Mouse (Mus musculus): ENCODE measurements around the gene Bmpr1b. TPM values are rescaled to one million over a fixed set of nuclear protein-coding genes. Genes with fewer than 3 reads are reported as not detected.
A peak's percentile ranks its signal among the peaks of the same experiment; 100 is the strongest.

Gene Bmpr1b
- total and polyA plus RNA-seq, 2 experiments from 2014 or later, result 2.4 to 9.6 TPM

GRCm38 (mm10) chr3:141850141-141850540, 319.1 kb downstream of the Bmpr1b start:
- DNase-seq (ENCODE audit: low spot score) (no peak), ATAC-seq (ENCODE audit: low FRiP score) (no peak)
- WGBS, result 71% methylated on average over 7 of the region's 7 CpGs
- TF ChIP-seq CTCF (IDR thresholded peaks at IDR 0.05), result no peak
- Histone ChIP-seq H3K27ac (ENCODE audit: low read depth, low read length) (no peak overlapping the region), H3K36me3 (ENCODE audit: insufficient read depth, low read length) (no peaks in the 10 kb centered on the region), H3K4me3 (ENCODE audit: low read depth, low read length) (no peak overlapping the region), H3K9me3 (ENCODE audit: low read length) (no peaks in the 10 kb centered on the region), H3K9ac (replicated peaks; ENCODE audit: low read length, poor library complexity, severe bottlenecking) (no peak overlapping the region), H3K27me3 (ENCODE audit: insufficient read depth, low read length) (no peaks in the 10 kb centered on the region), H3K4me1 (ENCODE audit: insufficient read depth, low read length) (no peaks in the 10 kb centered on the region), H3K4me2 (ENCODE audit: low read depth, low read length, poor library complexity, severe bottlenecking) (no peak overlapping the region)

- no peaks in the 10 kb centered on the region for H3K27me3 ChIP-seq (ENCODE audit: insufficient read depth, low read length)
- no peak for ATAC-seq (ENCODE audit: low FRiP score)
- H3K4me3 ChIP-seq (ENCODE audit: low read depth, low read length), result no peak overlapping the region
- 36% methylated on average over 1 of the region's 1 CpGs for WGBS
- H3K27ac ChIP-seq (ENCODE audit: low read depth, low read length), result no peak overlapping the region
- no peaks in the 10 kb centered on the region for H3K36me3 ChIP-seq (ENCODE audit: insufficient read depth, low read length)
- H3K9me3 ChIP-seq (ENCODE audit: low read length), result no peaks in the 10 kb centered on the region
- no peak for DNase-seq (ENCODE audit: low spot score)
- H3K4me1 ChIP-seq (ENCODE audit: insufficient read depth, low read length), result no peaks in the 10 kb centered on the region
- H3K4me2 ChIP-seq (ENCODE audit: low read depth, low read length, poor library complexity, severe bottlenecking), result no peak overlapping the region
- H3K9ac ChIP-seq (replicated peaks; ENCODE audit: low read length, poor library complexity, severe bottlenecking), result no peak overlapping the region
- no peak for TF ChIP-seq CTCF (IDR thresholded peaks at IDR 0.05)
Measured at GRCm38 (mm10) chr3:141849206-141849605, 320.0 kb downstream of the Bmpr1b start.

- H3K9ac ChIP-seq (replicated peaks; ENCODE audit: low read length, poor library complexity, severe bottlenecking), result no peak overlapping the region
- peak; percentile 92 for TF ChIP-seq CTCF (IDR thresholded peaks at IDR 0.05)
- ATAC-seq (ENCODE audit: low FRiP score) (no peak), DNase-seq (ENCODE audit: low spot score) (peak; percentile 71)
- no peaks in the 10 kb centered on the region for H3K36me3 ChIP-seq (ENCODE audit: insufficient read depth, low read length)
- no peak overlapping the region for H3K4me3 ChIP-seq (ENCODE audit: low read depth, low read length)
- no peaks in the 10 kb centered on the region for H3K27me3 ChIP-seq (ENCODE audit: insufficient read depth, low read length)
- H3K4me2 ChIP-seq (ENCODE audit: low read depth, low read length, poor library complexity, severe bottlenecking), result no peak overlapping the region
- 40% methylated on average over 7 of the region's 7 CpGs for WGBS
- no peaks in the 10 kb centered on the region for H3K4me1 ChIP-seq (ENCODE audit: insufficient read depth, low read length)
- H3K27ac ChIP-seq (ENCODE audit: low read depth, low read length), result no peak overlapping the region
- H3K9me3 ChIP-seq (ENCODE audit: low read length), result no peaks in the 10 kb centered on the region
Measured at GRCm38 (mm10) chr3:141838864-141839263, 330.4 kb downstream of the Bmpr1b start.

GRCm38 (mm10) chr3:141831135-141831534, 338.1 kb downstream of the Bmpr1b start:
- no peaks in the 10 kb centered on the region for H3K4me1 ChIP-seq (ENCODE audit: insufficient read depth, low read length)
- H3K27me3 ChIP-seq (ENCODE audit: insufficient read depth, low read length), result no peaks in the 10 kb centered on the region
- H3K27ac ChIP-seq (ENCODE audit: low read depth, low read length), result no peak overlapping the region
- no peak overlapping the region for H3K4me2 ChIP-seq (ENCODE audit: low read depth, low read length, poor library complexity, severe bottlenecking)
- TF ChIP-seq CTCF (IDR thresholded peaks at IDR 0.05), result peak; percentile 91
- ATAC-seq (ENCODE audit: low FRiP score) (0 out of 2 replicates have a peak, but pooled peaks have one; percentile 65), DNase-seq (ENCODE audit: low spot score) (peak; percentile 81)
- no peak overlapping the region for H3K9ac ChIP-seq (replicated peaks; ENCODE audit: low read length, poor library complexity, severe bottlenecking)
- 19% methylated on average over 3 of the region's 3 CpGs for WGBS
- no peaks in the 10 kb centered on the region for H3K9me3 ChIP-seq (ENCODE audit: low read length)
- H3K36me3 ChIP-seq (ENCODE audit: insufficient read depth, low read length), result no peaks in the 10 kb centered on the region
- no peak overlapping the region for H3K4me3 ChIP-seq (ENCODE audit: low read depth, low read length)

GRCm38 (mm10) chr3:141828301-141828700, 340.9 kb downstream of the Bmpr1b start:
- Histone ChIP-seq H3K4me3 (ENCODE audit: low read depth, low read length) (no peak overlapping the region), H3K4me1 (ENCODE audit: insufficient read depth, low read length) (no peaks in the 10 kb centered on the region), H3K4me2 (ENCODE audit: low read depth, low read length, poor library complexity, severe bottlenecking) (no peak overlapping the region), H3K27ac (ENCODE audit: low read depth, low read length) (no peak overlapping the region), H3K9ac (replicated peaks; ENCODE audit: low read length, poor library complexity, severe bottlenecking) (no peak overlapping the region), H3K9me3 (ENCODE audit: low read length) (no peaks in the 10 kb centered on the region), H3K27me3 (ENCODE audit: insufficient read depth, low read length) (no peaks in the 10 kb centered on the region), H3K36me3 (ENCODE audit: insufficient read depth, low read length) (no peaks in the 10 kb centered on the region)
- no peak for TF ChIP-seq CTCF (IDR thresholded peaks at IDR 0.05)
- no peak for ATAC-seq (ENCODE audit: low FRiP score)
- DNase-seq (ENCODE audit: low spot score), result no peak
- 92% methylated on average over 5 of the region's 5 CpGs for WGBS

- Histone ChIP-seq H3K9ac (replicated peaks; ENCODE audit: low read length, poor library complexity, severe bottlenecking) (no peak overlapping the region), H3K4me3 (ENCODE audit: low read depth, low read length) (no peak overlapping the region), H3K27me3 (ENCODE audit: insufficient read depth, low read length) (no peaks in the 10 kb centered on the region), H3K4me1 (ENCODE audit: insufficient read depth, low read length) (peaks cover 7% of the 10 kb centered on the region; the same call in 1 of the 2 replicates), H3K4me2 (ENCODE audit: low read depth, low read length, poor library complexity, severe bottlenecking) (peak overlapping the region; percentile 29), H3K27ac (ENCODE audit: low read depth, low read length) (no peak overlapping the region), H3K36me3 (ENCODE audit: insufficient read depth, low read length) (no peaks in the 10 kb centered on the region), H3K9me3 (ENCODE audit: low read length) (no peaks in the 10 kb centered on the region)
- ATAC-seq (ENCODE audit: low FRiP score), result peak; percentile 86
- 9% methylated on average over 13 of the region's 13 CpGs for WGBS
- peak; percentile 75 for DNase-seq (ENCODE audit: low spot score)
- TF ChIP-seq CTCF (IDR thresholded peaks at IDR 0.05), result peak; percentile 51
Measured at GRCm38 (mm10) chr3:141819331-141819941, 349.8 kb downstream of the Bmpr1b start.

All from midbrain, postnatal 0 days (tissue).